Mouse (Mus musculus) olfactory bulb, adult 2 months (tissue): Measurements from ENCODE around the gene Pdrg1.

Experiments used
- CTCF ChIP-seq: fragments of 200-500 bp; IDR thresholded peaks from 2 replicates; pipeline ENCODE4 v1.5.1; 2012; ENCODE audit warnings: low read depth, mild to moderate bottlenecking, low read length, moderate library complexity; ENCODE audit not compliant: insufficient read depth
- POLR2A ChIP-seq: fragments of 200-500 bp; IDR thresholded peaks from 2 replicates; pipeline ENCODE4 v1.6.1; 2012; ENCODE audit warnings: mild to moderate bottlenecking, low read depth, low read length, moderate library complexity; ENCODE audit not compliant: insufficient read depth

DNA sequence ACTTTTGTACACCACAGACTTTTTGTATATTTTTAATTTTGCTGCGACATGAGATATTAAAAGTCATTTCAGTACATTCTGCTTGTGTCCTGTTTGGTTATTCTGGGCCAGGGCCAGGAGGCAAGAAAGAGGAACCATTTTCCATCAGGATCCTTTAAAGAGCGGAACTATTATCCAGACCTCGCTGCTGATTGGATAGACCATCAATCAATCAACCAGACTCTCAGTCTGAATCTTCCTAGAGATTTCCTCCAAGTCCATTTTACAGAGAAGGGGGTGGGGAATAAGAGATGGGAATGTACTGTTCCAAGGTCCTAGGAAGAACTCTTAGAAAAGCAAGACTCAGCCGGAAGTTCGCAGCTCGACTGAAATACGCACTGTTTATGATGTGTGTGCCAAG is 45.0 kb upstream of the Pdrg1 start:
- no peak for TF ChIP-seq CTCF
- no peak for TF ChIP-seq POLR2A
